Mouse (Mus musculus): ENCODE measurements at regions not wholly inside any gene's neighbourhood (a gene's known extent, or its start where the extent isn't known, plus 50 kb on each side); places are given as distances from the start of the nearest gene placed in this dataset.

DNA sequence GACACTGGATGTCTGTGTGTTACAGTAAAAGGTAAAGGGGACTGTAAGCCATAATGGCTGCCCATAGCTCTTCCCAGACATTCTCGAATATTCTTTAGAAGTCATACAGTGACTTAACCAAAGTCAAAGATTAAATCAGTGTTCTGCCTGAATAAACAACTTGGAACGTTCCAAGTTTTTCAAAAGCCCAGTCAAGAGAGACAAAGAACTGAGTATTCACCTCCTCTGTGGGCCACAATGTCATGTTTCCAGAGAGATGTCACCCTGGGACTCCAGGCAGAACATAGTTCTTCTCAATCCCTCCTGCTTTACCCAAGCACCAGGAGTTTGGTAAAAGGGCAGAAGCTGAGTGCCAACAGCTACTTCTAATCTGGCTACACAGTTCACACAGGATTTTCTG lies 58.2 kb upstream of the Nt5e start:
- no peak for TF ChIP-seq CTCF (IDR thresholded peaks at IDR 0.05; ENCODE audit: extremely low read depth, insufficient read length, insufficient replicate concordance, low read depth, low read length)
- no peak for TF ChIP-seq POLR2A (IDR thresholded peaks at IDR 0.05; ENCODE audit: low read depth, low read length)

Measured in small intestine, adult 2 months (tissue).